In the genomic region with DNA sequence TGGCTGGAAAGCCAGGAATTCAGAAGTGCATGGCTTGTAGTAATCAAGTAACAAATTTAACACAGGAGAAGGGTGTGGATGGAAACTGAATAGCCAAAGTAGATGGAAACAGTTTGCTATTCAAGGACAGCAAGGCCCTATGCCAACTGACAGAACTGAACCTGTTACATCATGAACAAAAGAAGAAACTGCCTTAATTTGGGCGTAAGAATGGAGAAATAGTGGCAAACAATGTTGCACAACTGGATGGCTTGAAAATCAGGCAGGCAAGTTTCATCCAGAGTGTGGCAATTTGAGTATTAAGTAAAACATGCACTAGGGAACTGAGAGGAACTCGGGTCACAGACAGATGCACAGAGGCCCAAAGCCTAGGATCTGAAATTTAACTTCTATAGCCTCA, we compare ENCODE assay signal across 19 mouse cellular contexts.
DNase-seq lines count a peak whose midpoint lies in the region; ATAC-seq lines count a peak whose summit lies in the region.
"Had no signal": no experiment of that assay in that cellular context is flagged by ENCODE, and none has a peak within 500 bp of the region (broad histone marks: within the 10 kb centered on the region; RNA-seq: fewer than 3 reads in every experiment).

No protein-coding gene starts in this region.

- no peaks in the 10 kb centered on the region for H3K27me3 ChIP-seq in midbrain, embryonic 11.5 days (ENCODE audit: control insufficient read depth, insufficient read depth, low read length)
- H3K27me3 ChIP-seq in midbrain, embryonic 15.5 days (replicated peaks), result no peaks in the 10 kb centered on the region
- H3K27me3 ChIP-seq: limb, embryonic 13.5 days had no signal

- no peak overlapping the region for H3K4me2 ChIP-seq in midbrain, embryonic 11.5 days
- no peak overlapping the region for H3K4me2 ChIP-seq in midbrain, embryonic 15.5 days
- H3K4me2 ChIP-seq: limb, embryonic 13.5 days; lung, embryonic 14.5 days had no signal

- H3K36me3 ChIP-seq in midbrain, embryonic 11.5 days (ENCODE audit: control insufficient read depth, insufficient read depth, low read length), result no peaks in the 10 kb centered on the region
- H3K36me3 ChIP-seq in midbrain, embryonic 15.5 days (replicated peaks), result no peaks in the 10 kb centered on the region
- H3K36me3 ChIP-seq: hindbrain, embryonic 10.5 days; limb, embryonic 13.5 days had no signal

- H3K4me1 ChIP-seq in midbrain, embryonic 11.5 days (ENCODE audit: control insufficient read depth, insufficient read depth, low read length), result no peaks in the 10 kb centered on the region
- H3K4me1 ChIP-seq in midbrain, embryonic 15.5 days, result no peaks in the 10 kb centered on the region
- H3K4me1 ChIP-seq: hindbrain, embryonic 10.5 days; limb, embryonic 13.5 days had no signal

- no peak overlapping the region for H3K9ac ChIP-seq in midbrain, embryonic 11.5 days (ENCODE audit: low read length)
- H3K9ac ChIP-seq in midbrain, embryonic 15.5 days, result no peak overlapping the region
- H3K9ac ChIP-seq: limb, embryonic 13.5 days; lung, embryonic 14.5 days had no signal

- DNase-seq in gastrocnemius, adult 18-20 months (ENCODE audit: low spot score), result peak; percentile 8
- DNase-seq in gastrocnemius, postnatal 36 days, result no peak
- peak; percentile 6 for DNase-seq in midbrain, embryonic 11.5 days (ENCODE audit: low spot score, missing footprints)
- peak; percentile 34 for DNase-seq in fat pad, adult 2 months (ENCODE audit: extremely low read depth, low read depth, low spot score)
- peak; percentile 16 for DNase-seq in skeletal muscle tissue, adult 2 months (ENCODE audit: low read depth, low spot score)
- no peak for DNase-seq in heart, postnatal 4 days
- no peak for DNase-seq in heart, postnatal 25 days (ENCODE audit: low spot score)
- DNase-seq: cerebellum, adult 11-12 months; cerebellum, postnatal 25 days; kidney, adult 11 months; lung, embryonic 14.5 days; retina, postnatal 1 day; right cerebral cortex, postnatal 4 days; thymus, postnatal 14 days had no signal

- H3K27ac ChIP-seq in midbrain, embryonic 11.5 days (ENCODE audit: low read depth, low read length), result no peak overlapping the region
- H3K27ac ChIP-seq in midbrain, embryonic 15.5 days, result no peak overlapping the region
- H3K27ac ChIP-seq: hindbrain, embryonic 10.5 days; hindbrain, postnatal 0 days; limb, embryonic 13.5 days; stomach, postnatal 0 days had no signal

- intact Hi-C loops in gastrocnemius, postnatal 36 days (cut with DNase I), result no loop called here
- intact Hi-C loops in heart, postnatal 25 days (cut with DNase I), result no loop called here

- no peaks in the 10 kb centered on the region for H3K9me3 ChIP-seq in midbrain, embryonic 11.5 days (ENCODE audit: control insufficient read depth, low read length)
- H3K9me3 ChIP-seq in midbrain, embryonic 15.5 days, result no peaks in the 10 kb centered on the region
- H3K9me3 ChIP-seq: hindbrain, embryonic 10.5 days; limb, embryonic 13.5 days had no signal

- no peak for ATAC-seq in midbrain, embryonic 11.5 days (ENCODE audit: low FRiP score)
- no peak for ATAC-seq in midbrain, embryonic 15.5 days (replicated peaks)
- ATAC-seq: hindbrain, postnatal 0 days had no signal

- no peak overlapping the region for H3K4me3 ChIP-seq in midbrain, embryonic 11.5 days (ENCODE audit: low read depth, low read length)
- no peak overlapping the region for H3K4me3 ChIP-seq in midbrain, embryonic 15.5 days
- H3K4me3 ChIP-seq: hindbrain, embryonic 10.5 days; limb, embryonic 13.5 days had no signal

- WGBS in midbrain, embryonic 11.5 days, result 75% methylated on average over 2 of the region's 2 CpGs
- WGBS in midbrain, embryonic 15.5 days, result 84% methylated on average over 2 of the region's 2 CpGs

Comparison
In these comparisons a context has a peak if more than half of its experiments do, and no peak if none do; other contexts are left out.
1. DNase-seq: peak in gastrocnemius, adult 18-20 months (single experiment), midbrain, embryonic 11.5 days (single experiment), fat pad, adult 2 months (single experiment) and skeletal muscle tissue, adult 2 months (single experiment); none in gastrocnemius, postnatal 36 days (0 of 2), heart, postnatal 4 days (single experiment) and heart, postnatal 25 days (single experiment).